Mouse (Mus musculus): Measurements from ENCODE around the gene Efs.

DNA sequence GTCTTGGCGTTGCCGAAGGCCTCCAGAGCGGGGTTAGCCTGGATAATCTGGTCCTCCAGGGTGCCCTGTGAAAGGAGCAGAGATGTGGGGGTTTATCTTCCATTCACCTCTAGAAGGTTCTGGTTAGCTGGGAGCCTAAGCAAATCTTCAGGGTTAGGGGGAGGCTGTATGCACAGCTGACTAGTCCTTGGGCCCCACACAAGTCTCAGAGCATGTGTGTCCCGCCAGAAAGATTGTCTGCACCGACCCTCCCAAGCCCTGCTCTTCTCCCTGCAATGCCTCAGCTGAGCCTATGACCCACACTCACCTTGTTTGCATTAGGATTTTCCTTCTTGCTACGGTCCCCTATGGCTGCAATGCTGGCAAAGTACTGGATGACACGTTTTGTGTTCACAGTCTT lies 36.8 kb upstream of the Efs start:
- no peak for TF ChIP-seq GATA1 (IDR thresholded peaks at IDR 0.05; ENCODE audit: borderline replicate concordance, low read length)
- TF ChIP-seq FLI1 (IDR thresholded peaks at IDR 0.05; ENCODE audit: low read length) = no peak
